Mouse (Mus musculus) C2C12 (cell line): ENCODE measurements around the gene Pappa. TPM values are rescaled to one million over a fixed set of nuclear protein-coding genes. Genes with fewer than 3 reads are reported as not detected.
A peak's percentile ranks its signal among the peaks of the same experiment; 100 is the strongest.

ENCODE experiments used
- H3K27me3 ChIP-seq: one replicate; pipeline ENCODE4 v1.6.1; 2011; ENCODE audit not compliant: control insufficient read depth, insufficient read depth, insufficient read length
- H3K36me3 ChIP-seq: one replicate; pipeline ENCODE4 v1.6.1; 2011; ENCODE audit not compliant: control insufficient read depth, insufficient read depth
- H3K4me3 ChIP-seq: one replicate; pipeline ENCODE4 v1.5.1; 2011; ENCODE audit warnings: mild to moderate bottlenecking, control low read depth; ENCODE audit not compliant: poor library complexity, insufficient read depth, severe bottlenecking
- H3K79me2 ChIP-seq: one replicate; pipeline ENCODE4 v1.6.1; 2011; ENCODE audit not compliant: control insufficient read depth, insufficient read depth
- H3K79me3 ChIP-seq: one replicate; pipeline ENCODE4 v1.6.1; 2011; ENCODE audit warnings: low read depth, control low read depth
- H3ac ChIP-seq: one replicate; pipeline ENCODE3; 2011; ENCODE audit warnings: low read depth; ENCODE audit not compliant: control insufficient read depth, insufficient read length
- CEBPB ChIP-seq: IDR thresholded peaks from one replicate; pipeline ENCODE4 v1.6.1; 2011; ENCODE audit warnings: low read depth, mild to moderate bottlenecking, control low read depth, moderate library complexity
- CTCF ChIP-seq: IDR thresholded peaks from one replicate; pipeline ENCODE4 v1.5.1; 2011; ENCODE audit not compliant: control insufficient read depth, insufficient read depth, insufficient read length
- FOSL1 ChIP-seq: IDR thresholded peaks from one replicate; pipeline ENCODE4 v1.8.0; 2011; ENCODE audit warnings: mild to moderate bottlenecking, low read length; ENCODE audit not compliant: poor library complexity, insufficient read depth, severe bottlenecking
- MAX ChIP-seq: IDR thresholded peaks from one replicate; pipeline ENCODE4 v1.6.1; 2011; ENCODE audit warnings: mild to moderate bottlenecking, control low read depth
- MYOD1 ChIP-seq: IDR thresholded peaks from one replicate; pipeline ENCODE4 v1.6.1; 2011; ENCODE audit warnings: low read depth; ENCODE audit not compliant: control insufficient read depth, insufficient read length
- MYOG ChIP-seq: IDR thresholded peaks from one replicate; pipeline ENCODE4 v1.6.1; 2011; ENCODE audit not compliant: control insufficient read depth, insufficient read length; ENCODE audit errors: extremely low read depth
- USF1 ChIP-seq: IDR thresholded peaks from one replicate; pipeline ENCODE4 v1.6.1; 2011; ENCODE audit warnings: low read depth, mild to moderate bottlenecking, control low read depth, moderate library complexity
- polyA plus RNA-seq: library from polyadenylated mRNA; unstranded; fragments of >200 nt; fragmentation: generic; extraction: Trizol; gene quantifications from one replicate; pipeline ENCODE4 v1.2.1, GENCODE M21; 2012; ENCODE audit warnings: missing spikeins

Pappa gene
- polyA plus RNA-seq, 1 experiment: 0.57 TPM

DNA sequence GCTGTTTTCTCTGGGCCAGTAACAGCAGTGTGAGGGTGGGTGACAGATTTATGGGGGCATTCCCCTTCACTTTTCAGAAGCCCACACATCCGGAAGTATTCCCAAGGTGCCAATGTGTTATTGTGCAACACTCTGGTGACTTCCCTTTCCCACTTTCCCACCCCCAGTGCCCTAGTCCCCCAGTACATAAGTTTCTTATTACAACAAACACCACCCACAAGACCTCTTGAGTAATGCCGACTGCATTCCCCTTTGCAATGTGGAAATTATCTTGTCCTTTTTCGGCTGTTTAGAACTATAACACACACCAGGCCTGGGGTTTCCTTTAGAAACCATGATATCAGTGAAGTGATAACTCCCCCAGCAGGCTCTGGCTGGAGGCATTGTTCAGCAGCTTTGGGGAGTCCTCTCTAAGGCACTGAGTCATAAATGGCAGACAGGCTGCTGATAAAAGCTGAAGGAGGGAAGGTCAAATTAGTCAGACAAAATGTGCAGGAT lies 118.5 kb downstream of the Pappa start:
- Histone ChIP-seq H3K36me3 (no peaks in the 10 kb centered on the region), H3ac (no peak overlapping the region), H3K79me2 (no peaks in the 10 kb centered on the region), H3K4me3 (no peak overlapping the region), H3K27me3 (no peaks in the 10 kb centered on the region), H3K79me3 (no peaks in the 10 kb centered on the region)
- no peak for TF ChIP-seq FOSL1
- peak; percentile 99 for TF ChIP-seq CEBPB
- TF ChIP-seq CTCF: no peak

DNA sequence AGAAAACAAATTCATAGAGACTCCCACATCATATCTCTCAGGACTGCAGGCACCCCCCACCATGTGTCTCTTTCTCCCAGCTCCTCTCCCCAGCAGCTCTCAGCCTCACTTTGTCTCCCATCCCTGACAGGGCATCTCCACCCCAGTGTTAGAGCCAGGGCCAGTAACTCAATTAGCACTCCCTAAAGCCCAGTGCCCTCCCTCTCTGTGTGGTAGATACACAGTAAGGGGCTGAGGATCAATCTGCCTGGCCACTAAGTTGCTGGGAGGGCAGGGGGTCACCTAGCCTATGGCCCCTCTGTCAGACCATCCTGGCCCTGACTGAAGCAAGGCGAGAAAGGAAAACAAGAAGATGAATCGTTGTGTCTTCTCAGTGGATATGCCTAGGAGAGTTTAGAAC lies 119.3 kb downstream of the Pappa start:
- H3ac ChIP-seq: peak overlapping the region; percentile 30
- H3K79me3 ChIP-seq: no peaks in the 10 kb centered on the region
- H3K36me3 ChIP-seq: no peaks in the 10 kb centered on the region
- H3K27me3 ChIP-seq: no peaks in the 10 kb centered on the region
- no peak overlapping the region for H3K4me3 ChIP-seq
- no peaks in the 10 kb centered on the region for H3K79me2 ChIP-seq
- TF ChIP-seq FOSL1: no peak
- no peak for TF ChIP-seq MAX
- no peak for TF ChIP-seq CTCF
- TF ChIP-seq USF1: no peak
- no peak for TF ChIP-seq MYOG
- no peak for TF ChIP-seq MYOD1
- TF ChIP-seq CEBPB: no peak

DNA sequence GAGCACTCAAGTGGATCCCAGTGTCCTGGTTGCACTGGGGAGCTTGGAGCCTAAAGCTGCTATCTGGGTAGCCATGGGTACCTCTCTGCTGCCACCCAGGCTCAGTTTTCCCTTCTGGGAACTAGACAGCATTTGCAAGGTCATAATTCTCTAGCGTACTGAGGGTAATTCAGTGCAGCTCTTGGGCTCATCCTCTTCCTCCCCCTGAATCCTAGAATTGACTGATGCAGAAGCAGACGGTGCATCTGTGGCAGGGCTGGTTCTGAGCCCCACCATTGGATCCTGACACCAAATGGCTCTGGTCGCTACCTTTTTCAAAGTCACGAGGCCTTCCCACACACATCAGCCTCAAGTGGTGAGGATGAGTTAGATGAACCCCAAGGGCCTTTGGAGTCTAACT lies 121.0 kb downstream of the Pappa start:
- Histone ChIP-seq H3K79me2 (no peaks in the 10 kb centered on the region), H3K4me3 (no peak overlapping the region), H3ac (no peak overlapping the region), H3K27me3 (no peaks in the 10 kb centered on the region), H3K79me3 (no peaks in the 10 kb centered on the region), H3K36me3 (no peaks in the 10 kb centered on the region)
- no peak for TF ChIP-seq USF1
- no peak for TF ChIP-seq CTCF
- TF ChIP-seq MYOD1: no peak
- TF ChIP-seq CEBPB: no peak
- TF ChIP-seq MYOG: no peak
- TF ChIP-seq FOSL1: no peak
- no peak for TF ChIP-seq MAX

DNA sequence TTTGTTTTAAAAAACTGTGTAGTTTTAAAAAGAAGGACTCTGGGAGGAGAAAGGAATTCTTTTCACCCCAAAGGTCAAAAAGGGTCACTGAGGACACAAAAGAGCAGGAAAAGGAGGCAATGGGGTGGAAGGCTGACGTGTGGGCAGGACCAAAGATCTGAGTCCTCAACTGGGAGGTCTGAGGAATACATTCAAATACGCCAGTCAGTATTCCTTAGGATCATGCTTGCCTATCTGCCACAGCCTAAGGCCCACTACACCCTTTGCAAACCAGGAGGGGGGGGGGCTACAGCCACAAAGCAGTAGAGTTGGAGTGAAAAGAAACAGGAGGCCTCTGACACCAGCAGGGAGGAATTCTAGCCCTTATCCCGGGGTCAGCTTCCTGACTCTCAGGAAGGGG lies 121.5 kb downstream of the Pappa start:
- Histone ChIP-seq H3ac (no peak overlapping the region), H3K79me2 (no peaks in the 10 kb centered on the region), H3K27me3 (no peaks in the 10 kb centered on the region), H3K4me3 (no peak overlapping the region), H3K79me3 (no peaks in the 10 kb centered on the region), H3K36me3 (no peaks in the 10 kb centered on the region)
- TF ChIP-seq FOSL1 (no peak), MYOG (no peak), USF1 (no peak), CTCF (no peak), MAX (no peak), CEBPB (no peak), MYOD1 (no peak)

DNA sequence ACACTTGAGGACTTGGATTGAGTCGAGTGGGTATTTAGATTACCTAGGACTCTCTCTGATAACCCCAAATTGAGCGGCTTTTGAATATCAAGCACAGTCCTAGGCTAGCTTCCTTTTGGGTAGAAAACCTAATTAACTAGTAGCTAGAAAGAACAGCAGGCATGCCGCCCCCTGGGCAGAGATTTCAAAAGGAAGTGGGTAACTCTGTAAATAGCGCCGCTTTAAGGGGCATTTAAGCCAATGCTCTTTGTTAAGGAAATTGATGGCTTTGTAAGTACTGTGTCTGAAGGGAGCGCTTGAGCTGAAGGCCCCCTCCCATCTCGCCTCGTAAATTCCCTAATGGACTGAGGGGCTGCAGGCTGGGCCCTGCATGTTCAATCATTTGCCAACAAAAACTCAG lies 128.2 kb downstream of the Pappa start:
- no peaks in the 10 kb centered on the region for H3K36me3 ChIP-seq
- H3K27me3 ChIP-seq: no peaks in the 10 kb centered on the region
- H3K79me2 ChIP-seq: no peaks in the 10 kb centered on the region
- no peak overlapping the region for H3ac ChIP-seq
- no peak overlapping the region for H3K4me3 ChIP-seq
- TF ChIP-seq CTCF (no peak), MYOD1 (no peak), MAX (no peak), FOSL1 (no peak)
- no peaks in the 10 kb centered on the region for H3K79me3 ChIP-seq

DNA sequence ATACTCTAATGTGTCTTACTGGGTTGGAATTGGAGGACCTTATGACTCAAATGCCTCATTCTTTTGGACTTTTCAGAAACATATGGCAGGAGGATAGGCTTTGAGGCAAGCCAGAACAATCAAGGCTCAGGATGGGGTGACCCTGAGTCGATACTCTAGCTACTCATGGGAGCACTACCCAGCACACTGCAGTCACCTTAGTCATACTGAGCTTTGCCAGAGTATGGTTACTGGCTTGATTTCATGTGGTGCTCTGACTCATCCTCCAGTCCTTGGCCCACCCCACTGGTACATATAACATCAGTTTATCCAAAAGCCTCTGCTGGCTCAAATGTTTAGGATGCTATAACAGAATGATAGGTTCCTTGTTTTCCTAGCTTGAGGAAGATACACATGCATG lies 130.1 kb downstream of the Pappa start:
- Histone ChIP-seq H3ac (no peak overlapping the region), H3K79me3 (no peaks in the 10 kb centered on the region), H3K79me2 (no peaks in the 10 kb centered on the region), H3K36me3 (no peaks in the 10 kb centered on the region), H3K4me3 (no peak overlapping the region), H3K27me3 (no peaks in the 10 kb centered on the region)
- TF ChIP-seq MAX: no peak
- no peak for TF ChIP-seq FOSL1
- no peak for TF ChIP-seq USF1
- no peak for TF ChIP-seq MYOD1
- TF ChIP-seq CEBPB: no peak
- TF ChIP-seq CTCF: no peak
- TF ChIP-seq MYOG: no peak
